Mouse (Mus musculus) limb, embryonic 15.5 days (tissue): ENCODE results near the gene Ppp1r11. TPM values are rescaled to one million over a fixed set of nuclear protein-coding genes. Genes with fewer than 3 reads are reported as not detected.

Source experiments
- ATAC-seq: fragments of 200-750 bp; cut with Nextera tagmentation; 2 replicates; pipeline ENCODE4 v1.8.0; 2017; ENCODE audit warnings: low read depth, moderate TSS enrichment; ENCODE audit not compliant: insufficient number of reproducible peaks, low FRiP score, low TSS enrichment
- H3K27ac ChIP-seq: fragments of 300-500 bp; sonication (generic); 2 replicates; pipeline ENCODE4 v1.5.1; 2015; ENCODE audit warnings: moderate library complexity, mild to moderate bottlenecking, inconsistent platforms
- H3K27me3 ChIP-seq: fragments of 300-500 bp; sonication (generic); 2 replicates; pipeline ENCODE4 v1.6.1; 2015; ENCODE audit warnings: inconsistent platforms
- H3K36me3 ChIP-seq: fragments of 300-500 bp; sonication (generic); 2 replicates; pipeline ENCODE4 v1.6.1; 2015; ENCODE audit warnings: inconsistent platforms
- H3K4me1 ChIP-seq: fragments of 300-500 bp; sonication (generic); 2 replicates; pipeline ENCODE4 v1.6.1; 2015; ENCODE audit warnings: inconsistent platforms
- H3K4me2 ChIP-seq: fragments of 300-500 bp; sonication (generic); 2 replicates; pipeline ENCODE4 v1.6.1; 2015; ENCODE audit warnings: mild to moderate bottlenecking, inconsistent platforms
- H3K4me3 ChIP-seq: fragments of 300-500 bp; sonication (generic); 2 replicates; pipeline ENCODE4 v1.5.1; 2015; ENCODE audit warnings: mild to moderate bottlenecking, inconsistent platforms
- H3K9ac ChIP-seq: fragments of 300-500 bp; sonication (generic); 2 replicates; pipeline ENCODE4 v1.6.1; 2015; ENCODE audit warnings: inconsistent platforms
- H3K9me3 ChIP-seq: fragments of 300-500 bp; sonication (generic); 2 replicates; pipeline ENCODE4 v1.6.1; 2016; ENCODE audit warnings: inconsistent platforms
- WGBS: fragments of 180-500 bp; shearing (Covaris S2); methylation state at CpG from one replicate; pipeline ENCODE4 v1.1.7; 2015; 5-methylcytosine and 5-hydroxymethylcytosine counted together
- polyA plus RNA-seq: library from polyadenylated mRNA; unstranded; fragments of >200 nt; fragmentation: Nextera tagmentation; extraction: Ambion mirVana; gene quantifications from 2 replicates; pipeline ENCODE4 v1.2.1, GENCODE M21; 2015

Ppp1r11 gene
- polyA plus RNA-seq, 1 experiment from 2014 or later = 106 TPM

- peaks cover 14% of the 10 kb centered on the region for H3K4me1 ChIP-seq
- H3K4me2 ChIP-seq = no peak overlapping the region
- no peak overlapping the region for H3K27ac ChIP-seq
- peaks cover 37% of the 10 kb centered on the region for H3K36me3 ChIP-seq
- no peak overlapping the region for H3K4me3 ChIP-seq
- no peak overlapping the region for H3K9ac ChIP-seq
- H3K9me3 ChIP-seq = no peaks in the 10 kb centered on the region
- no peaks in the 10 kb centered on the region for H3K27me3 ChIP-seq
- 82% methylated on average over 1 of the region's 1 CpGs for WGBS
- ATAC-seq = no peak
Observed at GRCm38 (mm10) chr17:36953062-36953461, 1.5 kb upstream of the Ppp1r11 start.

GRCm38 (mm10) chr17:36952631-36953030, 1.1 kb upstream of the Ppp1r11 start:
- no peak overlapping the region for H3K9ac ChIP-seq
- H3K27me3 ChIP-seq = no peaks in the 10 kb centered on the region
- no peak overlapping the region for H3K4me3 ChIP-seq
- H3K4me2 ChIP-seq = no peak overlapping the region
- no peak for ATAC-seq
- H3K4me1 ChIP-seq = peaks cover 13% of the 10 kb centered on the region
- H3K27ac ChIP-seq = no peak overlapping the region
- no peaks in the 10 kb centered on the region for H3K9me3 ChIP-seq
- peaks cover 37% of the 10 kb centered on the region for H3K36me3 ChIP-seq
- 82% methylated on average over 2 of the region's 2 CpGs for WGBS

- Histone ChIP-seq H3K9me3 (no peaks in the 10 kb centered on the region), H3K4me2 (no peak overlapping the region), H3K4me3 (no peak overlapping the region), H3K27me3 (peaks cover 28% of the 10 kb centered on the region), H3K9ac (no peak overlapping the region), H3K36me3 (peaks cover 19% of the 10 kb centered on the region), H3K4me1 (peaks cover 21% of the 10 kb centered on the region), H3K27ac (no peak overlapping the region)
- 94% methylated on average over 8 of the region's 8 CpGs for WGBS
- no peak for ATAC-seq
Observed at GRCm38 (mm10) chr17:36949265-36949664, 2.3 kb downstream of the Ppp1r11 start.

GRCm38 (mm10) chr17:36948286-36948685, 3.3 kb downstream of the Ppp1r11 start:
- no peak overlapping the region for H3K27ac ChIP-seq
- H3K9ac ChIP-seq = no peak overlapping the region
- WGBS = 93% methylated on average over 1 of the region's 1 CpGs
- no peak overlapping the region for H3K4me2 ChIP-seq
- H3K36me3 ChIP-seq = peaks cover 17% of the 10 kb centered on the region
- H3K27me3 ChIP-seq = peaks cover 37% of the 10 kb centered on the region
- no peak for ATAC-seq
- no peaks in the 10 kb centered on the region for H3K9me3 ChIP-seq
- peaks cover 28% of the 10 kb centered on the region for H3K4me1 ChIP-seq
- H3K4me3 ChIP-seq = no peak overlapping the region

- H3K9me3 ChIP-seq = no peaks in the 10 kb centered on the region
- peak overlapping the region; percentile 50 for H3K4me3 ChIP-seq
- peak overlapping the region; percentile 68 for H3K9ac ChIP-seq
- 1% methylated on average over 61 of the region's 62 CpGs for WGBS
- H3K27ac ChIP-seq = no peak overlapping the region
- peaks cover 39% of the 10 kb centered on the region for H3K4me1 ChIP-seq
- H3K36me3 ChIP-seq = peaks cover 17% of the 10 kb centered on the region
- ATAC-seq = no peak
- H3K4me2 ChIP-seq = peak overlapping the region; percentile 96
- H3K27me3 ChIP-seq = peaks cover 47% of the 10 kb centered on the region
Observed at GRCm38 (mm10) chr17:36947051-36947819, 4.3 kb downstream of the Ppp1r11 start.

GRCm38 (mm10) chr17:36944121-36944775, 7.3 kb downstream of the Ppp1r11 start:
- no peak for ATAC-seq
- no peak overlapping the region for H3K27ac ChIP-seq
- peaks cover 31% of the 10 kb centered on the region for H3K4me1 ChIP-seq
- H3K9ac ChIP-seq = no peak overlapping the region
- no peaks in the 10 kb centered on the region for H3K9me3 ChIP-seq
- peak overlapping the region; percentile 93; the same call in 1 of the 2 replicates for H3K4me2 ChIP-seq
- H3K4me3 ChIP-seq = peak overlapping the region; percentile 50
- peaks cover 11% of the 10 kb centered on the region for H3K36me3 ChIP-seq
- 13% methylated on average over 9 of the region's 9 CpGs for WGBS
- peaks cover 64% of the 10 kb centered on the region for H3K27me3 ChIP-seq

GRCm38 (mm10) chr17:36943691-36944090, 7.8 kb downstream of the Ppp1r11 start:
- Histone ChIP-seq H3K27me3 (peaks cover 64% of the 10 kb centered on the region), H3K4me2 (peak overlapping the region; percentile 93)
- 9% methylated on average over 5 of the region's 5 CpGs for WGBS

GRCm38 (mm10) chr17:36942791-36943471, 8.6 kb downstream of the Ppp1r11 start, which contains the start of gene Rnf39:
Gene Rnf39 (plus strand): TSS chr17:36942918.
- Histone ChIP-seq H3K4me2 (peak within 1 kb of the TSS; percentile 93), H3K36me3 (no peaks in the 10 kb centered on the region), H3K27ac (peak within 1 kb of the TSS; percentile 72), H3K4me3 (peak within 1 kb of the TSS; percentile 50), H3K9me3 (no peaks in the 10 kb centered on the region), H3K27me3 (peaks cover 64% of the 10 kb centered on the region), H3K4me1 (peaks cover 31% of the 10 kb centered on the region), H3K9ac (0 out of 2 replicates have a peak within 1 kb of the TSS, but pooled peaks have one; percentile 17)
- ATAC-seq = peak; percentile 55
- WGBS = 1% methylated on average over 59 of the region's 59 CpGs

More at GRCm38 (mm10) chr17:36943691-36944090, 7.8 kb downstream of the Ppp1r11 start:
- peak overlapping the region; percentile 50 for H3K4me3 ChIP-seq
- peaks cover 31% of the 10 kb centered on the region for H3K4me1 ChIP-seq
- H3K9me3 ChIP-seq = no peaks in the 10 kb centered on the region
- no peak overlapping the region; the same call in 1 of the 2 replicates for H3K27ac ChIP-seq
- H3K9ac ChIP-seq = no peak overlapping the region
- ATAC-seq = no peak
- peaks cover 6% of the 10 kb centered on the region for H3K36me3 ChIP-seq

GRCm38 (mm10) chr17:36942391-36942790, 9.2 kb downstream of the Ppp1r11 start:
- Histone ChIP-seq H3K27ac (peak overlapping the region; percentile 72), H3K9me3 (no peaks in the 10 kb centered on the region), H3K4me1 (peaks cover 27% of the 10 kb centered on the region), H3K36me3 (no peaks in the 10 kb centered on the region), H3K4me2 (peak overlapping the region; percentile 93), H3K9ac (no peak overlapping the region), H3K27me3 (peaks cover 64% of the 10 kb centered on the region), H3K4me3 (peak overlapping the region; percentile 50)
- peak; percentile 53 for ATAC-seq
- WGBS = 20% methylated on average over 10 of the region's 10 CpGs

- H3K9me3 ChIP-seq = no peaks in the 10 kb centered on the region
- ATAC-seq = no peak
- peaks cover 25% of the 10 kb centered on the region for H3K27me3 ChIP-seq
- H3K27ac ChIP-seq = no peak overlapping the region
- H3K4me3 ChIP-seq = no peak overlapping the region
- no peak overlapping the region for H3K9ac ChIP-seq
- 76% methylated on average over 2 of the region's 2 CpGs for WGBS
- H3K4me2 ChIP-seq = no peak overlapping the region
- H3K4me1 ChIP-seq = peaks cover 9% of the 10 kb centered on the region
- no peaks in the 10 kb centered on the region for H3K36me3 ChIP-seq
Observed at GRCm38 (mm10) chr17:36938056-36938455, 13.5 kb downstream of the Ppp1r11 start.

- 67% methylated on average over 2 of the region's 2 CpGs for WGBS
- no peak overlapping the region for H3K27ac ChIP-seq
- H3K36me3 ChIP-seq = no peaks in the 10 kb centered on the region
- no peak for ATAC-seq
- H3K9ac ChIP-seq = no peak overlapping the region
- H3K4me2 ChIP-seq = no peak overlapping the region
- no peaks in the 10 kb centered on the region for H3K27me3 ChIP-seq
- H3K9me3 ChIP-seq = no peaks in the 10 kb centered on the region
- no peaks in the 10 kb centered on the region for H3K4me1 ChIP-seq
- H3K4me3 ChIP-seq = no peak overlapping the region
Observed at GRCm38 (mm10) chr17:36931806-36932205, 19.7 kb downstream of the Ppp1r11 start.
